Mouse (Mus musculus) left cerebral cortex, adult 2 months (tissue): ENCODE data around the gene Lhb. TPM values are rescaled to one million over a fixed set of nuclear protein-coding genes. Genes with fewer than 3 reads are reported as not detected.

Experiments used
- DNase-seq, 2 experiments: peaks; one replicate each; pipeline ENCODE4 v3.0.0; 2021 to 2022; ENCODE audit warnings: low spot score in 2 of 2, mixed read lengths in 1 of 2; ENCODE audit errors: extremely low spot score in 1 of 2
- H3K27ac ChIP-seq: fragments of 200-600 bp; 2 replicates; pipeline ENCODE4 v1.8.1; 2022
- H3K4me3 ChIP-seq: fragments of 200-600 bp; 2 replicates; pipeline ENCODE4 v1.8.1; 2022
- CTCF ChIP-seq: fragments of 200-600 bp; IDR thresholded peaks from 2 replicates; pipeline ENCODE4 v1.8.1; 2022; ENCODE audit warnings: antibody characterized with exemption, mild to moderate bottlenecking, moderate library complexity
- intact Hi-C: fragments of 180-260 bp; cut with DNase I; formaldehyde crosslinking; loops from one replicate; pipeline ENCODE4 v1.15.1; 2025
- microRNA-seq, 2 experiments: library from miRNA; unstranded; fragments of <30 nt; microRNA quantifications; one replicate each; pipeline ENCODE4 v1.2.0; 2021
- total RNA-seq, 2 experiments: library from RNA; stranded (reverse); gene quantifications; 2 replicates each; pipeline ENCODE4 v1.2.3; 2021

The Lhb gene
- total RNA-seq, 2 experiments from 2014 or later, result not detected

GRCm38 (mm10) chr7:45470869-45471268, 50.2 kb downstream of the Lhb start:
- intact Hi-C loops, result no loop called here
- peak; percentile 94 for TF ChIP-seq CTCF
- H3K27ac ChIP-seq, result no peak overlapping the region

More at GRCm38 (mm10) chr7:45470869-45471268, 50.2 kb downstream of the Lhb start:
- DNase-seq, result peak; percentile 65 to 73
- H3K4me3 ChIP-seq, result no peak overlapping the region

Small RNA genes within 50 kb of the gene (microRNA-seq; reads per million reads assigned to microRNA genes)
- 0 to 0.24 reads per million in 2 experiments for gene Gm22133

Other genes starting within 250 kb of the Lhb start
- gene Gfy, start 241.3 kb upstream of the Lhb start, total RNA-seq, result under 1 TPM in 1 of 2 experiments, not detected in 1; 0.29 TPM
- not detected for gene Pth2, start 239.8 kb upstream of the Lhb start, total RNA-seq
- gene Ccdc155, start 215.9 kb upstream of the Lhb start, total RNA-seq, result 1 to 10 TPM; 6.7 to 7.5 TPM
- 10 to 100 TPM; 32.4 to 33.5 TPM for gene Dkkl1, start 208.7 kb upstream of the Lhb start, total RNA-seq
- 1 to 10 TPM; 3.9 to 4.1 TPM for gene Tead2, start 205.1 kb upstream of the Lhb start, total RNA-seq
- gene Cd37, start 181.7 kb upstream of the Lhb start, total RNA-seq, result 1 to 10 TPM; 4.2 to 5.4 TPM
- 1 to 10 TPM; 1.9 to 2.4 TPM for gene Slc6a16, start 179.7 kb upstream of the Lhb start, total RNA-seq
- gene Slc6a21, start 143.3 kb upstream of the Lhb start, total RNA-seq, result under 1 TPM in 1 of 2 experiments, not detected in 1; 0.23 TPM
- gene Trpm4, start 87.0 kb upstream of the Lhb start, total RNA-seq, result 10 to 100 TPM; 18.5 to 24.6 TPM
- gene Hrc, start 85.5 kb upstream of the Lhb start, total RNA-seq, result under 1 TPM; 0.23 to 0.61 TPM
- 100 to 1,000 TPM; 156 to 159 TPM for gene Ppfia3, start 53.8 kb upstream of the Lhb start, total RNA-seq
- gene Lin7b, start 50.2 kb upstream of the Lhb start, total RNA-seq, result 100 to 1,000 TPM; 156 to 178 TPM
- gene Snrnp70, start 25.1 kb upstream of the Lhb start, total RNA-seq, result 100 to 1,000 TPM; 428 to 429 TPM
- not detected for gene Kcna7, start 15.2 kb upstream of the Lhb start, total RNA-seq
- not detected for gene Ntf5, start 7.1 kb upstream of the Lhb start, total RNA-seq
- gene Gys1, start 14.0 kb downstream of the Lhb start, total RNA-seq, result 10 to 100 TPM; 18.2 to 19.2 TPM
- gene Ruvbl2, start 17.3 kb downstream of the Lhb start, total RNA-seq, result 10 to 100 TPM; 34.4 to 39.9 TPM
- gene Ftl1, start 39.1 kb downstream of the Lhb start, total RNA-seq, result 100 to 1,000 TPM; 200 to 208 TPM
- 10 to 100 TPM; 66.9 to 67.4 TPM for gene Bax, start 46.1 kb downstream of the Lhb start, total RNA-seq
- under 1 TPM in 1 of 2 experiments, not detected in 1; 0.30 TPM for gene Tulp2, start 61.1 kb downstream of the Lhb start, total RNA-seq
- gene Gm45808, start 66.0 kb downstream of the Lhb start, total RNA-seq, result 1 to 10 TPM; 1.5 to 2.0 TPM
- gene Dhdh, start 68.0 kb downstream of the Lhb start, total RNA-seq, result 1 to 10 TPM; 3.7 to 4.8 TPM
- gene Nucb1, start 89.6 kb downstream of the Lhb start, total RNA-seq, result 100 to 1,000 TPM in 1 of 2 experiments, 10 to 100 TPM in 1; 95.4 to 106 TPM
- gene Ppp1r15a, start 105.4 kb downstream of the Lhb start, total RNA-seq, result 10 to 100 TPM; 25.2 to 29.3 TPM
- gene Plekha4, start 105.5 kb downstream of the Lhb start, total RNA-seq, result 1 to 10 TPM; 4.2 to 5.1 TPM
- under 1 TPM; 0.61 to 0.68 TPM for gene Hsd17b14, start 134.1 kb downstream of the Lhb start, total RNA-seq
- gene Bcat2, start 149.3 kb downstream of the Lhb start, total RNA-seq, result 10 to 100 TPM; 25.4 to 26.2 TPM
- gene Fgf21, start 194.7 kb downstream of the Lhb start, total RNA-seq, result not detected
- not detected for gene Fut1, start 196.5 kb downstream of the Lhb start, total RNA-seq
- under 1 TPM in 1 of 2 experiments, not detected in 1; 0.34 TPM for gene Izumo1, start 201.0 kb downstream of the Lhb start, total RNA-seq
- gene Rasip1, start 206.7 kb downstream of the Lhb start, total RNA-seq, result 1 to 10 TPM; 6.1 to 8.0 TPM
- 1 to 10 TPM; 3.5 to 3.9 TPM for gene Mamstr, start 219.2 kb downstream of the Lhb start, total RNA-seq
- under 1 TPM in 1 of 2 experiments, not detected in 1; 0.11 TPM for gene Fut2, start 245.6 kb downstream of the Lhb start, total RNA-seq